Mouse (Mus musculus): ENCODE results near the gene Zbtb45.

The Zbtb45 gene

DNA sequence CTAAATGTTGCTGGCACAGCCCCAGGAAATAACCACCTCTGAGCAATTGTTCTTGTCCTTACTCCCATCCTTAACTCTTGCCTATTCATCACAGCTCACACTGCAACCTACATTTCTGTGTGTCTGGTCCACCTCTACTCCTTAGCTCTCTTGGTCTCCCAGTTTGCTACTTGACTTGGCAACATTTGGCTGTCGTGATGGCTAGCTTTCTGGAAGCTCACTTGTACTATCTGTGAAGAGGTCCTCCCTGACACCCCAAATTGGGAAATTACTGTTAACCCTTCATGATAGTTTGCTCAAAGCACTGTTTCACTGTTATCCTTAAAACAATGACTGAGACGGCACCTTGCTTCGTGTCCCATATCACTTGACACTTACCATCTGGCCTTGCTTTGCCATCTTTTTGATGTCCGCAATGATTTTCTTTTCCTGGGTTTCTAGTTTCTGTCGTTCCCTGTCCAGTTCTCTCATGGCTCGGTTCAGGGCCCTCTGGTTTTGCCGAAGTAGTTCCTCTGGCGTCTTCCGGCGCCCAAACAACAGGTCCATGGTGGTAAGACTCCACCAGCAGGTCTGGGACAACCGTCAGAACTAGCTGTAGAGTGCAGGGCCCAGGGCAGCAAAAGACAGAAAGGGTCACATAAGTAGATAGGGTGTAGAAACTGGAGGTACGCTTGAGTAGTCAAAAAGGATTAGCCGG lies 23.8 kb upstream of the Zbtb45 start:
- DNase-seq, result no peak

DNA sequence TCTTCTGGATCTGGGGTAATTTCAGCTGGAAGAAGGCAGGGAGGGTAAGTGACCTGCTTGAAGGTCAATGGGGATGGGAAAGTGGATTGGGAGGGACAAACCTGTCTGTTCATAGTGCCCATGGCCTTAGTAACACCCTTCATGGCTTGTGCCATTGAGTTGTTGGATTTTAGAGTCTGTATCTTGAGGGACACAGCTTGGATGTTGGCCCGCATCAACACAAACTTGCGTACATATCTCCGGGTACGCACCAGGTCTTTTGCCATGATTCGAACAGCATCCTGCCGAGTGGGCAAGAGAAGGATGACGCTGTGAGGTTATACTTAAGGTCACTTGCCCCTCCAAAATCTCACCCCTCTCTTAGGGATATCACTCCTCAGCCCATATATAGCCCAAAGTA lies 22.7 kb upstream of the Zbtb45 start:
- no peak for DNase-seq

DNA sequence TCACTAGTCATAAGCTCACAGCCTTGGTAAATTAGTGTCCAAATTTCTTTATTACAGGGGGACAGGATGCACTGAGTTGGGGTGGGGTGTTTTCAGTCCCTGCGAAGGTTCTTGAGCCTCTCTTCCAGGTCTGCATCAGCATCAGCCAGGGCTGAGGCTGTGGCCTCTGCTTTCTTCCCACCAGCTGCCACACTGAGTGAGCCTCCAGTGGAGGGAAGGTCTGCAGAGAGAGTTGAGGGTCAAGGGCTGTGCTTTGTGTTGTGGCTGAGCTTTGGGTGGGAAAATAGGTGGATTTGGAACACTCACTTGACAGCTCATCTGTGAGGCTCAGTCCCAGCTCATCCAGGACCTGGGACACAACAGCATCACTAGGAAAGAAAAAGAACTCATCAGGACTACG lies 22.1 kb upstream of the Zbtb45 start:
- DNase-seq, result no peak

DNA sequence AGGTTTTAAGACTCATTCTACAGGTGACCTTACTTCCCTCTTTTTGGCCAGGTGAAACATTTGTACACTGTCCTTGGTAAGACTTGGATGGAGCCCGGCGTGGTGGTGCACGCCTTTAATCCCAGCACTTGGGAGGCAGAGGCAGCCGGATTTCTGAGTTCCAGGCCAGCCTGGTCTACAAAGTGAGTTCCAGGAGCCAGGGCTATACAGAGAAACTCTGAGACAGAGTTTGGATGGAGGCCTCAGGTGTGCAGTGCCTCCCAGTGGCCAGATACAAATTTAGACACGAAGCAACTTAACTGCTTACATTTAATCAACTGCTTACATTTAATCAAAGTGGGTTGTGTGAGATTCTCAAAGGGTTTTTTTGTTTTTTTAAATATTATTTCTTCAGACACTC lies 21.2 kb upstream of the Zbtb45 start:
- peak; percentile 49 for DNase-seq

DNA sequence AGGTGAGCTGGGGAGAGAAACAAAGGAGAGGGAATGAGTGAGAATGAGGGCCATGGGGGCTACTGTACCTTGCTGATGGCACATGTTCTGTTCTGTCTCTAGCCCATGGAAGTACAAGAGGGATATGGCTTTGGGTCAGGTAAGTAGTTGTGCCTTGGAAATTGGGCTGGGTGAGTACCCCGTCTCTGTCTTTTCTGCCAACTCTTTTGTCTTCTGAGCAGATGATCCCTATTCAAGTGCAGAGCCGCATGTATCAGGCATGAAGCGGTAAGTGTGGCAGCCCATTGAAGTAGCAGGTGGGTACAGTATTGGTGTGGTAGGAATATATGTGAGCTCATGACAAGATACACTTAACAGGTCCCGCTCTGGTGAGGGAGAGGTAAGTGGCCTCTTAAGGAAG lies 19.2 kb upstream of the Zbtb45 start:
- DNase-seq, result no peak

DNA sequence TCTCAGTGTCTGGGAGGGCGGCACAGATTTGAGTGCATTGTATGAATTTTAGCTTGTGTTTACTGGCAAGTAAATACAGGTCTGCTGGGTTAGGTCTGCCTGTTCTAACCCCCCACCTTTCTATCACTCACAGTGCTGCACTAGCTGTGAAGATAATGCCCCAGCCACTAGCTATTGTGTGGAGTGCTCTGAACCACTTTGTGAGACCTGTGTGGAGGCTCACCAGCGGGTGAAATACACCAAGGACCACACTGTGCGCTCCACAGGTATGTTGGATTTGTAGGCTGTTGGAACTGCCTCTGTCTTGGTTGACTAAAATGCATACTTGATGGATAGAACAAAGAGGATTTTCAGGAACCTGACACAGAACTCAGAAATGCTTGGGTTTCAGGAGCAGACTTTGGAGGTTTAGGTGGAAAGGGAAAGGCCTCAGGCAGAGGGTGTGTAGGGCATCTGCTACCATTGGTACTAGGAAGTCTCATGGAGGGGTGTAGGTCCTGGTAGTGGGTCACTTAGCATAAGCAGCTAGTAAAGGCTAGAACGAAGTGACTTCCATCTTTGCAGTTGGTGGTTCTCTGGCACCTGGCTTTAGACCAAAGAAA lies 15.8 kb upstream of the Zbtb45 start:
- DNase-seq, result no peak

DNA sequence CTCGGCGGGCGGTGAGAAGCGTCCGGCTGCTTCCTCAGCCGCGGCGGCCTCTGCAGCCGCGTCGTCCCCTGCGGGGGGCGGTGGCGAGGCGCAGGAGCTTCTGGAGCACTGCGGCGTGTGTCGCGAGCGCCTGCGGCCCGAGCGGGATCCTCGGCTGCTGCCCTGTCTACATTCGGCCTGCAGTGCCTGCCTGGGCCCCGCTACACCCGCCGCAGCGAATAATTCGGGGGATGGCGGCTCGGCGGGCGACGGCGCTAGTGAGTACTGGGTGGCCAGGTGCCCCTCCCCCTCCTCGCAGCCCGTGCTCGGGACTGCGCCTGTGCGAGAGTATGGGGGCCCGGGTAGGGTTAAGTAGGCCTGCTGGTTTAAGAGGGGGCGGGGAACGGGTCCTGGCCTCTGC lies 15.0 kb upstream of the Zbtb45 start:
- peak; percentile 89 for DNase-seq

DNA sequence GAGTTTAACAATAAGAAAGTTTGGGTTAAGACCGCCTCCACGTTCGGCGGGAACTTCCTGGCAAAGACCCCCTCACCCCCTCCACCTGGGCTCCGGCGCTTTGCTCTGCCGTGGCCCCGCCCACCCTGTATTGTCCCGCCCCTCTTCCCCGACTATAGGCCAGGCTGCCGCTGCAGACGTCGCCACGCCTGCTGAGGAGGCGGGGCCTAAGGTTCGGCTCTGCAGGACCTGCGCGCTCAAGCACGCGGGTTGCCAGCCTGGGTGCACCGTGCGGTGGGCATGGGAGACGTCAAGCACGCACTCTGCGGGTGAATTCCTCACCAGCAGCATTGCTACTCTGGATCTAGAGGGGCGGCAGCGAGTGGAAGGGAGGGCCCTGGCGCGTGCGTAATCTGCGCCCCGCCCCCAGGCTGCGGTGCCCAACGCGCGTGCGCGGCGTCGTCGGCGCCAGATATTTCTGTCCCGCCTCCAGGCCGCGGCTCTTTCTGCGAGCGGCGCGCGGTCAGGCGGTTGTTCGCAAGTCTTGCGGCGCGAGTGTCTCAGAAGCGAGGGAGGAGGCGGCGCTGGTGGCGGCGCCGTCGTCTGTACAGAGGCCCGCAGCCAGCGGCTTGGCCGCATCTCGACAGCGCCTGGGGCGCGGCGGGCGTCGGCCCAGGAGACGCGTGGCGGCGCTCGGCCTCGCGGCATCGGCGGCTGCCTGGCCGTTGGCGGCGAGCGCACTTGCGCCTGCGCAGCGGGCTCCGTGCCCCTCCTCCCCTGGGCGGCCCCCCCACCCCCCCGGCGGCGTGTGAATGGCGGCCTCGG lies 14.3 kb upstream of the Zbtb45 start:
- peak; percentile 96 for DNase-seq

DNA sequence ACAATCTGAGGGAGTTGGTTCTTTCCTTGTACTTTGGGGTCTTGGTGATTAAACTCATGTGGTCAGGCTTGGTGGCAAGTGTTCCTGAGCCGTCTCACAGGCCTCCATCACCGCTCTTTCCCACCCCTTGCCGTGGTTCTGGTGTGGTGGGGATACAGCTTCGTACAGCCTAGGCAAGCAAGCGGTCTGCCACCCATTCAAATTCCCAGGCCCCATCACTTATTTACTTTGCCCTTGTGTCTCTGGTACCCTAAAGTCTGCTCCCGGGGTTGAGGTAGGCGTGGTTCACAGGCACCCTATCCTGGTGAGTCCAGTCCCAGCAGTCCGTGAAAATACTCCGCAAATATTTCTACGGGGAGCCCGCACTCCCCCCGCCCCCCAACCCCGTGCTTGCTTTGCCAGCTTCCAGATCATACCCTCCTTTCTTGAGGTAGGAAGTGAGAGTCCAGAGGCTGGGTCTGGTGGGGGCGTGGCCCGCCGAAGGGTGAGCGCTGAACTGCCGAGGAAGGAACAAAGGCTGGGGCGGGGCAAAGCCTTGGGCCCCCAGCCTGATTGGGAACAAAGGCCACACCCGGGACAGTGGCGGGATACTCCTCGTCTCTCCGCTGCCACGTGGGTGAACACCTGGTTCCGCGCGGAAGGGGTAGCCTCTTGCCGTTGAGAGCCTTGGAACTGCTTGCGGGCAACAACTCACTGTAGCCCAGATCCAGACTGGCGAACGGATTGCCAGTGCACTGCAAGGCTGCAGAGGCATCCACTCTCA lies 13.1 kb upstream of the Zbtb45 start:
- DNase-seq, result peak; percentile 87

DNA sequence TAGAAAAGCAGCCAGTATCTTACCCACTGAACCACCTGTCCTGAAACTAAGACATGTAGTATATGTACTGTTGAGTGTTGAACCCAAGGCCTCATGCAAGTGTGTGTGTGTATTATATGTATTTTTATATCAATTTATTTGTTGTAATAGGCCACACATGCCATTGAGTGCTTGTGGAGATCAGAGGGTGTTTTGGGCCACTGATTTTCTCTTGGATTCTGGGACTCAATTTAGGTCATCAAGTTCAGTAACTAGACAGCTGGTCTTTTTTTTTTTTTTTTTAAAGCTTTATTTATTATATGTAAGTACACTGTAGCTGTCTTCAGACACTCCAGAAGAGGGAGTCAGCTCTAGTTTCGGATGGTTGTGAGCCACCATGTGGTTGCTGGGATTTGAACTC lies 5.4 kb upstream of the Zbtb45 start:
- no peak for DNase-seq

DNA sequence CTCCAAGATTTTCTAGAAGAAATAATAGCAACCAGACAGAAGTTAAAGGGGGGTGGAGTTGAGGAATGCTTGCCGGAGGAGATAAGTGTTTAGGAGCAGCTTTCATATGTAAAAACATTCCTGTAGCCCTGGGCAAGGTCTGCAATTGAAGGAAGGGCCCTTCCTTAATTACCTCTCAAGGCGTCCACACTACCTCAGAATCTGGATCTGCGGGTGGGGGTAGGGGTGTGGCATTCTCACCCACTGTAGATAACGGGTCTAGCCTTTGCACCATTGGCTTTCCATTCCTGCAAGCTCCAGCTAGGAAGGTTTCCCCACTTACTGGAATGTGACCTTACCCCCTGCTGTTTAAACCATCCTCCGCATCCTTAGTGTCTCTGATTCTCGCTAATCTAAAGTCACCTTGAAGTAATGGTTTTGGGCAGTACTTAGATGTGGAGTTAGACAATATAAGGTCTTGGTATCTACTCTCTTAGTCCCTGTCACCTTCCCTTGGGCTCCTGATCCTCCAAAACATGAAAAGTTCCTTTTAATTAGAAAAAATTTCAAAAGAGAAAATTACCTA lies 4.5 kb upstream of the Zbtb45 start:
- DNase-seq, result no peak

DNA sequence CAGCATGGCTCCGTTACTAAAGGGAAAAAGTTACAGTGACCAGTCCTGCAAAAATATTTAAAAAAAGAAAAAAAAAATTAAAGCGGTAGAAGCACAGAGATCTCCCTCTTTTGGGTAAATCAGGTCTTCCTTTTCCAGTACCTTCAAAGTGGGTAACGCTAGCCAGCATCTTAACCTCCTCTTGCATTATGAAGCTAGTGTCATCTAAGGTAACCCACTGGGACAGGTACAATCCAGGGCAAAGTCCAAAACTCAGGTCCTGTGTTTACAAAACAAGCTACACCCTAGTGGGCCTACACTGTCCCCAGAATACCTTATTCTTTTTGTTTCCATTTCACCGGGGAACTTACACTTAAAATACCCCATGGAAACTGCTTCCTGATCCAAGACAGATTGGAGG lies 3.8 kb upstream of the Zbtb45 start:
- DNase-seq, result no peak

DNA sequence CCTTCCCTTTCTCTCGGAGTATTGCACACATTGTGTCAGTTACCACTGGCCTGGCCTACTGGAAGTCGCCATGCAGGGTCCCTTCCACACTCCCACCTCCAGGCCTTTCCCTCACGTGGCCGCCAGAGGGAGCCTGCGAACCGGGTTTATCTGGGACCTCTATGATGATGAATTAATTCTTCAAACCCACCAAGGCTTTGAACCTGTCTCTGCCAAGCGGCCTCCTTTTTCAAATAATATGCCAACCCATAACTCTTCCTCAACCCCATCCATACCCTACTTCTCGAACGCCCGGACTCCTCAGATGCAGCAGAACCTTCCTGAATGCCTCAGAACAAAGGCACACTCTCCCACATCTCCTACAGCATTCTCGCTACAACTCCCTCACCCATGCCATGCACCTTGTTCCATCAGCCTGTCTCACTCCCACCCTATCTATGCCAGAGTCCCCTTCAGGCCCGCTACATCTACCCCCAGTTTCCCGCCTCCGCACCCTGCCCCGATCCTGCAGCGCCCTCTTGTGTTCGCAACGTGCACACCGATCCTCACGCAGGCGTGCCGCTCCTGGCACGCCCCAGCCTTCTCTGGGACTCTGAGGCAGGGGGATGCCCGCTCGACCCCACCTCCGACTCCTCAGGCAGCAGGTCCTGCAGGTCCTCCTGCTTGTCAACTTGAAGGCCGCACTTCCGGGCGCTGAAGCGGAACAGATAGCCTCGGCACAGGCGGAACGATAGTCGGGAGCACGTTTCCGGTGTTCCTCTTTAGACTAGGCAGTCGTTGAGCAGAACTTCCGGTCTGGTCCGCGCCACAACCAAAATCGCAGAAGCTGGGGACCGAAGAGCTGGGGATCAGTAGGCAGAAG lies 460 bp downstream of the Zbtb45 start:
- peak; percentile 95 for DNase-seq

DNA sequence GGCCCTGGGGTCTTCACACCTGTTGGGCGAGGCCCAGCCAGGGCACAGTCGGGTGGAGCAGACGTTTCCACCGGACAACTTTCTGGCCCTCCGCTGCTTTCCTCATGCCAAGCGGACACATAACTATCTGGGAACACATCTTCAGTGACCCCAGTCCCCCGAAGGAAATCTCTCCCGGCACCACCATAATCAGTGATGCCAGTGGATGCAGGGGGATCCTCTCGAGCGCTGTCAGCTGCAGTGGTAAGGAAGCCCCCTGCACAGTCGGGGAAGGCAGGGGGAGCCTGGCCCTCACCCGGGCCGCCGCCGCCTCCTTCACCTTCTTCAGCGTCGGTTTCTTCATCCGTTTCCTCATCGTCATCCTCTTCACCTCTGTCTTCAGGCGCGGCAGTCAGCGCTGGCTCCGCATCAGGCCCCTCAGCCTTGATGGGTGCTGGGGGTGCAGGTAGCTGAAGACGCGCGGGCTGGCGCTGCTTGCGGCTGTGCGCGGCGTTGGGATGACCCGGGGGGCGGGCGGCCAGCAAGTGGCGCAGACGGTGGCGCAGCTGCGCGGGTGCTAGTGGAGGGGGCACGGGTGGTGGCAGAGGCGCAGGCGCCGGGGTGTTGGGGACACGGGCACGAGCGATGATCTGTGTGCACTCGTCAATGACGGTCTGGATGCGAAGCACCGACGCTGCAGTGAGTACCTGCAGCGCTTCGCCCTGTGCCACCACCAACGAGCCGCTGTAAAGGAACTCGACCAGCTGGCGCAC lies 2.3 kb downstream of the Zbtb45 start:
- DNase-seq, result peak; percentile 16

DNA sequence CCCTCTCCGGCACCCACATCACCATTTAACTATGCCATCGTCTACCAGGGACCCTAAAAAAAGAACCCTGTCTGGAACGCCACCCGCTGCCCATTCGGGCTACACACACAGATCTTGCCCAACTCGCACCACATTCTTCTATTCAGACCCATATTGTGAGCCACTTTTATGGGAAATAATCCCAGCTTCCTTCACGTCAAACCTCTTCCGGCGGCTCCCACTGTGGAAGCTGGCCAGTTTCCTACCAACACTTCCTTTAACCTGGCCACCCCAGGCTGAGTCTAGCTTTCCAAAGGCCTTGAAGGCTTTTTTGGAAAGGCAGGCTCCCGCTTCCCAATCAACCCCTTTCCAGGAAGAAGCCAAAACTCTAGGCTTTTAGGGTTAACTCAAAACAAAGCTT lies 3.3 kb downstream of the Zbtb45 start:
- DNase-seq, result peak; percentile 48

DNA sequence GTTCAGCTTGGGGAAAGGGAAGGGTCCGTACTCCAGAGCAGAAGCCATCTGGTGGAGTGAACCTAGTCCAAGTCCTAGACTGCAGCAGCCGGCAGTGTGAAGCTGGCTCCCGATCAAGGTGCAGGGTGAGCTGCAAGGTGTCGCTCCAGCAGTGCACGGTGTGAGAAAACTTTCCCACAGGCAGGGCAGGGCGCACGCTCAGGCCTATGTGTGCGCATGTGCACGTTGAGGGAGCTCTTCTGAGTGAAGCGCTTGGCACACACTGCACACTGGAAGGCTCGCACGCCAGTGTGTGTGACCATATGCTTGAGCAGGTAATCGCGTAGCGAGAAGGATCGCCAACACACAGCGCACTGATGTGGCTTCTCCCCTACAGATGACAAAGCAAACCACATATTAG lies 3.8 kb downstream of the Zbtb45 start:
- no peak for DNase-seq

DNA sequence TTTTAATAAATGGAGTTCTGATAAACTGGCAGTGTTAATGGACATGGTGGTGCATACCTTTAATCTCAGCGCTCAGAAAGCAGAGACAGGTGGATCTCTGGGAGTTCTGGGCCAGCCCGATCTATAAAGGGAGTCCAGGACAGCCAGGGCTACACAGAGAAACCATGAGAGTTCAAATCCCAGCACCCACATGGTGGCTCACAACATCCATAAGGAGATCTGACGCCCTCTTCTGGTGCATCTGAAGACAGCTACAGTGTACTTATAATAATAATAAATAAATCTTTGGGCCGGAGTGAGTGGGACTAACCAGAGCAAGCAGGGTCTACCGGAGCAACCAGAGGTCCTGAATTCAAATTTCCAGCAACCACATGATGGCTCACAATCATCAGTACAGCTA lies 6.5 kb downstream of the Zbtb45 start:
- DNase-seq, result no peak

DNA sequence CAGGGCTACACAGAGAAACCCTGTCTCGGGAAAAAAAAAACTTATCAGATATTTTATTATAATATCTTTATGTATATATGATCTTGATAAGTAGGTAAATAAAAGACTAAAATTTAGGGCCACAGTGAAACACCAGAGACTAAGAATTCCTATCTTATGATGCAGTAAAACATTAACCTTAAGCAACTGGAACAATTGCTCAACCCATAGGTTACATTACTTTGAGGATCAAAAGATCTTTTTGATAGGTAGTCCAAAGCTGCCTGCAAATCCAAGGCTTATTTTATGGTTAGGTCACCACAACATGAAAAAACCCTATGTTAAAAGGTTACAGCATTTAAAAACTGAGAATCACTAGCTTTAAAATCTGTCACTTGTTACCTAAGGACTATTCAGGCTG lies 8.2 kb downstream of the Zbtb45 start:
- no peak for DNase-seq

DNA sequence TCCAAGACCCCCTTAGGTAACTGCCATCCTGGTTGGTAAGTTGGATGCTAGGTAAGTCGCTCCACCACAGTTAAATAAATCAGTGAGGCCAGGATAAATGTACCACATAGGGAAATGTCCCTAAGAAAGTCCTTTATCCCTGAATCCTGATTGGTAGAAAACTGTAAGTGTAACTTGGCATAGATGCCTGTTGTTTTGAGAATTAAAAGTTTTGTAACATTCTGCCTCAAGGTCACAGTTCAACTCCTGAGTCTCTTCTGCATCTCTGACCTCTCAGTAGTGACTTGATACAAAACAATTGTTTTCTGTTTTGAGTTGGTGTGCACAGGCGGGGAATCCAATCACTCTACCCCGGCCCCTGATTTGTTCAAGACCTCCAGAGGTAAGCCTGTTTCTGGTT lies 11.0 kb downstream of the Zbtb45 start, which contains the start of gene Trim28:
Gene Trim28 (plus strand): TSS at position 264 of the 400 bp plus-strand sequence.
- DNase-seq, result no peak

DNA sequence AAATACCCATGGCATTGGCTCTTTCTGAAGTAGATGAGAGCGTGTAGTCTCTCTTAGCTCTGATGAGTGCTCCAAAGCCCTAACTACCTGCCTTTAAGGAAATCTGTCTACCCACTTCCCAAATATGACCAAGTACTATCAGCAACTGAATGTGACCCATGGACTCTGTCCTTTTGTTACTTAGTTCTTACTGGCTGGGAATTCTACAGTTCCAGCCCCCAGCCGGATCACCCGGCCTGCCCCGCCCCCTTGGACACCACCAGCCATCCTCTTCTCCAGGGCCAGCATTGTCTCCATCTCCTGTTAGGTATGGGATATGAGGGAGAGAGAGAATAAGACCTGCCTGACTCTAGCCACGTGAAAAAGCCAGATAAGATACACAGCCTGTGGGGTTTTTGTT lies 11.8 kb downstream of the Zbtb45 start, which contains the start of gene Slc27a5:
Gene Slc27a5 (minus strand): TSS at position 140 of the 400 bp plus-strand sequence.
- no peak for DNase-seq

DNA sequence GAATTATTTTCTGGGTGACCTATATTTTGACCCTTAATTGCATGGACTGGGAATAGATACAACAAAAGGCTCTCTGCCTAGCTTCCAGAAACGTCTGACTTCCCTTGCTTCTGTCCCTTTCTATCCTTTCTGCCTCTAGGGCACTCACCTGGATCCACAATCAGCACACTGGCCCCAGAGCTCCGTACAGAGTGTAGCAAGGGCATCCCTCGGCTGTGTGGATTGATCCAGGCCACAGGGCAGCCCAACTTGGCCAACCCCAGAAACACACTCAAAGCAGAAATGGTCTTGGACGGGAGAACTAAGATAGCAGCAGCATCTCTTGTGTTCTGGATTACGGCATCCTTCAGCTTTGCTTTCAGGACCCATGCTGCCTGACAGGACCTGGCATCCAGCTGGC lies 12.6 kb downstream of the Zbtb45 start:
- no peak for DNase-seq
